Mouse (Mus musculus): ENCODE data around the gene Medag. TPM values are rescaled to one million over a fixed set of nuclear protein-coding genes. Genes with fewer than 3 reads are reported as not detected.

The Medag gene
- 9.8 TPM for polyA plus RNA-seq (2015; fragmentation: Illumina TruSeq; extraction: RNeasy Lipid Tissue Mini Kit (QIAGEN cat#74804); ENCODE audit: insufficient read depth, low read depth, low replicate concordance)

GRCm38 (mm10) chr5:149411509-149412193, at the start of gene Medag:
Gene Medag (plus strand): TSS chr5:149411749.

DNA sequence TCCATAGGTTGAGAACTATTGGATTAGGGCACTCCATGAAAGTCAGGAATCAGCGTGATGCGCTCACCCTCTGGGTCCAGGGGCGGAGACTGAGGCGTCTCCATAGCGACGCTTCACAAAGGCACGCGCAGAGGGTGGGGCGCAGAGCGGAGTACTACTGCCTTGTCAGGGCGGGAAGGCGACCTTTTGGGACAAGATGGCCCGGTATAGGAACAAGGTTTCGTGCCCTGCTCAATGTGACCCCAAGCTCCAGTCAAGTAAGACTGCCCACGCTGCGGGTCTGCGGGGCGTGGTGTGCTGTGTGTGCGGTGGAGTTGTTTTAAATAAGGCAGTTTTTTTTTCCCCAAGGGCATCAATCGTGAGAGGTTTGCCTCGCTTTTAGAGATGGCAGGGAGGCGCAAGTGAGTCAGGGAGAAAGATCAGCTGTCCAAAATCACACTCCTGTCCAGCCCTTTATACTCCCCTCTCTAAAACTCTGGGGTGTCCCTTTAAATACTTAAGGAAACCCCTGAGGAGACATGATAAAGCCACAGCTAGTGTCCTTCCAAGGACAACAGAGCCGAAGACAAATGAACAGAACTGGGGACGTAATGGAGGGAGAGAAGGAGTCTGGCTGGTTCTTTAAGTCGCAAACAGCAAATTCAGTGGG, 28.1 kb downstream of the Medag start, which contains the start of gene Tex26:
Gene Tex26 (plus strand): TSS at position 130 of the 649 bp plus-strand sequence.

Other genes starting within 250 kb of the Medag start
- gene Uspl1, start 227.4 kb upstream of the Medag start, polyA plus RNA-seq (2015; fragmentation: Illumina TruSeq; extraction: RNeasy Lipid Tissue Mini Kit (QIAGEN cat#74804); ENCODE audit: insufficient read depth, low read depth, low replicate concordance) = 7.8 TPM
- gene Hmgb1, start 227.3 kb upstream of the Medag start, polyA plus RNA-seq (2015; fragmentation: Illumina TruSeq; extraction: RNeasy Lipid Tissue Mini Kit (QIAGEN cat#74804); ENCODE audit: insufficient read depth, low read depth, low replicate concordance) = 53.5 TPM
- gene Alox5ap, start 147.0 kb upstream of the Medag start, polyA plus RNA-seq (2015; fragmentation: Illumina TruSeq; extraction: RNeasy Lipid Tissue Mini Kit (QIAGEN cat#74804); ENCODE audit: insufficient read depth, low read depth, low replicate concordance) = 5.7 TPM
- not detected for gene Tex26, start 27.9 kb downstream of the Medag start, polyA plus RNA-seq (2015; fragmentation: Illumina TruSeq; extraction: RNeasy Lipid Tissue Mini Kit (QIAGEN cat#74804); ENCODE audit: insufficient read depth, low read depth, low replicate concordance)
- gene Wdr95, start 116.9 kb downstream of the Medag start, polyA plus RNA-seq (2015; fragmentation: Illumina TruSeq; extraction: RNeasy Lipid Tissue Mini Kit (QIAGEN cat#74804); ENCODE audit: insufficient read depth, low read depth, low replicate concordance) = not detected
- gene Hsph1, start 224.6 kb downstream of the Medag start, polyA plus RNA-seq (2015; fragmentation: Illumina TruSeq; extraction: RNeasy Lipid Tissue Mini Kit (QIAGEN cat#74804); ENCODE audit: insufficient read depth, low read depth, low replicate concordance) = 25.9 TPM